In the genomic region with DNA sequence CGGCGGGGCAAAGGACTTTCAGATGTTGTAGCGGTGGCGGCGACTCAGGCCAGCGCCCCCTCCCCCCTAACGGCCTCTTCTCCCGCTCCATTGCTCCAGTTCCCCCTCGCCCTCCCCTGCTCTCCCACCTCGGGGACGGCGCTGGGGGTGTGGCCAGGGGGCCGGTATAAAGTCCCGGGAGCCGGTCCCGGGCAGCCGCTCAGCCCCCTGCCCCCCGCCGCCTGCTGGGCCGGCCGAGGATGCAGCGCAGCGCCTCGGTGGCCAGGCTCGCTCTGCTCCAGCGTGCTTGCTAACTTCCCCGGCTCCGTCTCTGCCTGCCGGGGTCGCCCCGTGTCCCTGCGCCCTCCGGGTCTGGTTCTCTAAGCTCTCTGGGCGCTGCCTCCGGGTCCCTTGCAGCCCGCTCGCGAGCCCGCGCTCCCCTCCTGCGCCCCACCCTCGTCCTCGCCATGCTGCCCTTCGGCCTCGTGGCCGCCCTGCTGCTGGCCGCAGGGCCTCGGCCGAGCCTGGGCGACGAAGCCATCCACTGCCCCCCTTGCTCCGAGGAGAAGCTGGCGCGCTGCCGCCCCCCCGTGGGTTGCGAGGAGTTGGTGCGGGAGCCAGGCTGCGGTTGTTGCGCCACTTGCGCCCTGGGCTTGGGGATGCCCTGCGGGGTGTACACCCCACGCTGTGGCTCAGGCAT, we compare ENCODE assay signal across 8 mouse cellular contexts. TPM values are rescaled to one million over a fixed set of nuclear protein-coding genes. Genes with fewer than 3 reads are reported as not detected.
DNase-seq lines count a peak whose midpoint lies in the region; ATAC-seq and TF ChIP-seq lines count a peak whose summit lies in the region.

A gene (plus strand): TSS at position 194 of the 679 bp plus-strand sequence.

- peak within 1 kb of the TSS; percentile 65 for H3K4me3 ChIP-seq in hindbrain, embryonic 12.5 days

- no peaks in the 10 kb centered on the region for H3K9me3 ChIP-seq in hindbrain, embryonic 12.5 days (replicated peaks)

- H3K9ac ChIP-seq in hindbrain, embryonic 12.5 days: peak within 1 kb of the TSS; percentile 88

- peak; percentile 77 for ATAC-seq in hindbrain, embryonic 12.5 days (ENCODE audit: low FRiP score)

- H3K4me1 ChIP-seq in hindbrain, embryonic 12.5 days: peaks cover 45% of the 10 kb centered on the region

- peak within 1 kb of the TSS; percentile 95 for H3K4me2 ChIP-seq in hindbrain, embryonic 12.5 days (replicated peaks)

- peak; percentile 10 for DNase-seq in cerebellum, adult 8-10 months
- DNase-seq in cerebellum, adult 11-12 months: no peak
- DNase-seq in brain, embryonic 14.5 days (ENCODE audit: low read depth): peak; percentile 81
- DNase-seq in gastrocnemius, adult 18-20 months (ENCODE audit: low spot score): peak; percentile 62
- DNase-seq in left cerebral cortex, adult 8-10 months (ENCODE audit: low spot score in 2 of 2): no peak
- peak; percentile 85 to 92 for DNase-seq in lung, postnatal 4 days
- peak; percentile 90 for DNase-seq in retina, postnatal 1 day

- peak; percentile 45 for TF ChIP-seq POLR2A in brain, embryonic 14.5 days (IDR thresholded peaks at IDR 0.05; ENCODE audit: borderline replicate concordance, extremely low read depth, insufficient read depth, insufficient read length, poor library complexity, severe bottlenecking)

- TF ChIP-seq CTCF in brain, embryonic 14.5 days (IDR thresholded peaks at IDR 0.05; ENCODE audit: borderline replicate concordance, extremely low read depth, insufficient read depth, insufficient read length): peak; percentile 10; the same call in 1 of the 2 replicates

- no peaks in the 10 kb centered on the region for H3K36me3 ChIP-seq in hindbrain, embryonic 12.5 days

- under 1% methylated on average over 60 of the region's 63 CpGs for WGBS in hindbrain, embryonic 12.5 days

- peak within 1 kb of the TSS; percentile 91 for H3K27ac ChIP-seq in hindbrain, embryonic 12.5 days

- H3K27me3 ChIP-seq in hindbrain, embryonic 12.5 days: no peaks in the 10 kb centered on the region

RNA-seq across cellular contexts. Expression of the gene that starts here (rescaled TPM):
- polyA plus RNA-seq in brain, embryonic 14.5 days (2012; rRNA removed): 119 and 145 TPM in 2 replicates
- 10 to 100 TPM; 30.0 to 48.5 TPM for total RNA-seq in gastrocnemius, adult 18-20 months (2021)
- polyA plus RNA-seq in hindbrain, embryonic 12.5 days (2016; fragmentation: Nextera tagmentation; extraction: Ambion mirVana): 428 and 445 TPM in 2 replicates
- 10 to 100 TPM; 66.1 to 77.1 (median 71.3) TPM for total RNA-seq in left cerebral cortex, adult 8-10 months (2022)

Comparison
In these comparisons a context has a peak if more than half of its experiments do, and no peak if none do; other contexts are left out.
1. DNase-seq: peak in cerebellum, adult 8-10 months (single experiment), brain, embryonic 14.5 days (single experiment), gastrocnemius, adult 18-20 months (single experiment), lung, postnatal 4 days (2 of 2) and retina, postnatal 1 day (single experiment); none in cerebellum, adult 11-12 months (single experiment) and left cerebral cortex, adult 8-10 months (0 of 2).